Mouse (Mus musculus) forebrain, embryonic 14.5 days (tissue): ENCODE results near the gene Zfp383. TPM values are rescaled to one million over a fixed set of nuclear protein-coding genes. Genes with fewer than 3 reads are reported as not detected.

Source experiments
- ATAC-seq: fragments of 200-750 bp; cut with Nextera tagmentation; 2 replicates; pipeline ENCODE4 v1.8.0; 2017; ENCODE audit warnings: mild to moderate bottlenecking, moderate library complexity
- DNase-seq: peaks from one replicate; pipeline ENCODE4 v3.0.0-alpha.2; 2015; ENCODE audit warnings: low spot score
- H3K27ac ChIP-seq: fragments of 300-500 bp; sonication (generic); 2 replicates; pipeline ENCODE4 v1.5.1; 2014; ENCODE audit warnings: low read depth, mild to moderate bottlenecking, control low read depth, low read length, moderate library complexity
- H3K27me3 ChIP-seq: fragments of 300-500 bp; sonication (generic); replicated peaks from 2 replicates; pipeline ENCODE4 v1.6.1; 2014; ENCODE audit warnings: low read length, control low read depth, mixed read lengths; ENCODE audit not compliant: control insufficient read depth, insufficient read depth
- H3K36me3 ChIP-seq: fragments of 300-500 bp; sonication (generic); 2 replicates; pipeline ENCODE4 v1.6.1; 2014; ENCODE audit warnings: low read length, control low read depth; ENCODE audit not compliant: control insufficient read depth, insufficient read depth
- H3K4me1 ChIP-seq: fragments of 300-500 bp; sonication (generic); 2 replicates; pipeline ENCODE4 v1.6.1; 2014; ENCODE audit warnings: antibody characterized with exemption, low read length, control low read depth; ENCODE audit not compliant: control insufficient read depth, insufficient read depth
- H3K4me2 ChIP-seq: fragments of 300-500 bp; sonication (generic); 2 replicates; pipeline ENCODE4 v1.6.1; 2014; ENCODE audit warnings: mild to moderate bottlenecking, control low read depth, low read length
- H3K4me3 ChIP-seq: fragments of 300-500 bp; sonication (generic); 2 replicates; pipeline ENCODE4 v1.5.1; 2014; ENCODE audit warnings: low read depth, low read length, control low read depth
- H3K9ac ChIP-seq: fragments of 300-500 bp; sonication (generic); 2 replicates; pipeline ENCODE4 v1.6.1; 2014; ENCODE audit warnings: mild to moderate bottlenecking, low read length, control low read depth, moderate library complexity
- H3K9me3 ChIP-seq: fragments of 300-500 bp; sonication (generic); replicated peaks from 2 replicates; pipeline ENCODE4 v1.6.1; 2016; ENCODE audit warnings: low read length, control low read depth, mixed read lengths; ENCODE audit not compliant: control insufficient read depth
- WGBS: fragments of 180-500 bp; shearing (Covaris S2); extraction: QIAGEN DNeasy Blood & Tissue Kit; methylation state at CpG from one replicate; pipeline ENCODE4 v1.1.7; 2014; 5-methylcytosine and 5-hydroxymethylcytosine counted together
- polyA plus RNA-seq: library from polyadenylated mRNA; unstranded; fragments of >200 nt; fragmentation: Nextera tagmentation; extraction: Ambion mirVana; gene quantifications from 2 replicates; pipeline ENCODE4 v1.2.1, GENCODE M21; 2014

The Zfp383 gene
- polyA plus RNA-seq, 1 experiment from 2014 or later = 10.5 TPM

DNA sequence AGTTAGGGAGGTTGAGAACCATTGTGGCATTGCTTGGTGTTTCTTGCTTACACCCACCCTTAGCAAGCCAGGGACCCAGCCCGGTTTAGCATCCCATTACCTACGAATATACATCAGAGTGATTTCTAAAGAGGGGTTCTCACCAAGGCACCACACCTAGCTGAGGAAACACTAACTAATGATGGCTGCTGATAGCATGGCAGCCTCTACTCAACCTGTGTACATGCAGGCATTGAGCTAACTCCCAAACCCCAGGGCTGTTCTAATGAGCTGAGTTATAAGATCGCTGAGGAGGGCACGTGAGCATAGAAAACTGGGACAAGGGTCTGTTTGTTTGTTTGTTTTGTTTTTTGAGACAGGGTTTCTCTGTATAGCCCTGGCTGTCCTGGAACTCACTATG lies 15.3 kb upstream of the Zfp383 start:
- WGBS = 98% methylated on average over 4 of the region's 4 CpGs
- DNase-seq (no peak), ATAC-seq (no peak)
- H3K36me3 ChIP-seq = peaks cover 72% of the 10 kb centered on the region
- no peak overlapping the region for H3K9ac ChIP-seq
- no peak overlapping the region for H3K27ac ChIP-seq
- no peaks in the 10 kb centered on the region for H3K27me3 ChIP-seq
- no peak overlapping the region for H3K4me2 ChIP-seq
- no peak overlapping the region for H3K4me3 ChIP-seq
- no peaks in the 10 kb centered on the region for H3K4me1 ChIP-seq
- H3K9me3 ChIP-seq = peaks cover 25% of the 10 kb centered on the region

DNA sequence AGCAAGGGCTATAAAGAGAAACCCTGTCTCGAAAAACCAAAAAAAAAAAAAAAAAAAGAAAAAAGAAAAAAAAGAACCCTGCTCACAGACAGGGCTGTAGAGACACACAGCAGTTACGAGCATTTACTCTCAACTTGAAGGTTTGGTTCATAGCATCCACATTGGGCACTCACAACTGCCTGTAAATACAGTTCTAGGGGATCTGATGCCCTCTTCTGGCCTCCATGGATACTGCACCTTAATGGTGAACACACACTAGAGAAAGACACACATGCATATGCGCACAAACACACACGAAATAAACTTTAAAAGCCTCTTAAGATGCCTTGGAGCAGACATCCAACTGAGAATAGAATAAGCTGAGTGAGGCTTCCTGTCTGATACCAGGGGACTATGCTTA lies 9.7 kb upstream of the Zfp383 start:
- peaks cover 21% of the 10 kb centered on the region for H3K9me3 ChIP-seq
- H3K4me2 ChIP-seq = no peak overlapping the region
- ATAC-seq (no peak), DNase-seq (no peak)
- no peak overlapping the region for H3K27ac ChIP-seq
- H3K27me3 ChIP-seq = no peaks in the 10 kb centered on the region
- H3K4me1 ChIP-seq = no peaks in the 10 kb centered on the region
- no peak overlapping the region for H3K9ac ChIP-seq
- no peak overlapping the region for H3K4me3 ChIP-seq
- WGBS = 92% methylated on average over 4 of the region's 4 CpGs
- peaks cover 76% of the 10 kb centered on the region for H3K36me3 ChIP-seq

GRCm38 (mm10) chr7:29904101-29904500 lies 3.9 kb upstream of the Zfp383 start:
- Histone ChIP-seq H3K4me1 (peaks cover under 1% of the 10 kb centered on the region; the same call in 1 of the 2 replicates), H3K9me3 (no peaks in the 10 kb centered on the region), H3K27me3 (no peaks in the 10 kb centered on the region), H3K36me3 (peaks cover 30% of the 10 kb centered on the region), H3K9ac (no peak overlapping the region), H3K27ac (no peak overlapping the region), H3K4me2 (no peak overlapping the region), H3K4me3 (no peak overlapping the region)
- WGBS = 95% methylated on average over 4 of the region's 4 CpGs
- ATAC-seq (no peak), DNase-seq (no peak)

GRCm38 (mm10) chr7:29905966-29906681 lies 1.9 kb upstream of the Zfp383 start, which contains the start of gene Zfp27:
Gene Zfp27, minus strand, starts transcription at chr7:29906572.
- WGBS = under 1% methylated on average over 22 of the region's 22 CpGs
- peak; percentile 98 for DNase-seq
- Histone ChIP-seq H3K4me3 (peak within 1 kb of the TSS; percentile 62), H3K27ac (peak within 1 kb of the TSS; percentile 96), H3K9me3 (no peaks in the 10 kb centered on the region), H3K4me1 (peaks cover 15% of the 10 kb centered on the region), H3K27me3 (no peaks in the 10 kb centered on the region), H3K36me3 (peaks cover 18% of the 10 kb centered on the region), H3K4me2 (peak within 1 kb of the TSS; percentile 57), H3K9ac (peak within 1 kb of the TSS; percentile 68)
- peak; percentile 86 for ATAC-seq

DNA sequence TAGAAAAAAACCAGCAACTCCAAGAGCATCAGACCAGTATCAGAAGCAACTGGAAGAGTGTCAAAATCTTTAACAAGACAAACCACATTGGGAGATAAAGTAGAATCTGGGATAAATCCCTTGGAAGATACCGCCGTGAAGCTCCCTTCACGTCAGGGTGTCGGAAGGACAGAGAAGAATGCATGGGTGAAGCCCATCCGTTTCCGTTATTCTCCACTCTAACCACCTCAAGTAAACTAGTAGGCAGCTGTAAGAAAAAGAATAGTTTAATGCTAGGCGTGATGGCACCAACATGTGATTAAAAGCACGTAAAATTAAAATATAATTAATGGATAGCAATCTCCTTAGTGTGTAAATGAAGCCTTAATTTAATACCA lies 1.4 kb upstream of the Zfp383 start:
- Histone ChIP-seq H3K4me1 (peaks cover 15% of the 10 kb centered on the region), H3K27ac (peak overlapping the region; percentile 96), H3K4me2 (peak overlapping the region; percentile 57), H3K27me3 (no peaks in the 10 kb centered on the region), H3K36me3 (peaks cover 20% of the 10 kb centered on the region), H3K9ac (peak overlapping the region; percentile 68), H3K9me3 (no peaks in the 10 kb centered on the region), H3K4me3 (peak overlapping the region; percentile 62)
- DNase-seq (no peak), ATAC-seq (peak; percentile 25; the same call in 1 of the 2 replicates)
- WGBS = 15% methylated on average over 8 of the region's 8 CpGs

DNA sequence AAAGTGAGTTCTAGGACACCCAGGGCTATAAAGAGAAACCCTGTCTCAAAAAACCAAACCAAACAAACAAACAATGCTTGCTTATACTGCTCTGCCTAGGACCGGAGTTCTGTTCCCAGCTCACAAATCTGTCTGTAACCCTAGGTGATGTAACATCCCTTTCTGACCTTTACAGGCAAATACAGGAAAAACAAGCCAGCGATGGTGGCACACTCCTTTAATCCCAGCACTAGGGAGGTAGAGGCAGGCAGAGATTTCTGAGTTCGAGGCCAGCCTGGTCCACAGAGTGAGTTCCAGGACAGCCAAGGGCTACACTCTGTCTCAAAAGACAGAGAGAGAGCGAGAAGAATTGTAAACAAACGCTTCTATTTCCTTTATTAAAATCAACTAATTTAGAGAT lies 817 bp upstream of the Zfp383 start:
- Histone ChIP-seq H3K4me1 (peaks cover 15% of the 10 kb centered on the region), H3K4me3 (0 out of 2 replicates have a peak overlapping the region, but pooled peaks have one; percentile 62), H3K4me2 (peak overlapping the region; percentile 57), H3K27me3 (no peaks in the 10 kb centered on the region), H3K9me3 (no peaks in the 10 kb centered on the region), H3K27ac (peak overlapping the region; percentile 96; the same call in 1 of the 2 replicates), H3K9ac (no peak overlapping the region), H3K36me3 (peaks cover 24% of the 10 kb centered on the region)
- no peak for ATAC-seq
- WGBS = 88% methylated on average over 5 of the region's 5 CpGs
- no peak for DNase-seq

DNA sequence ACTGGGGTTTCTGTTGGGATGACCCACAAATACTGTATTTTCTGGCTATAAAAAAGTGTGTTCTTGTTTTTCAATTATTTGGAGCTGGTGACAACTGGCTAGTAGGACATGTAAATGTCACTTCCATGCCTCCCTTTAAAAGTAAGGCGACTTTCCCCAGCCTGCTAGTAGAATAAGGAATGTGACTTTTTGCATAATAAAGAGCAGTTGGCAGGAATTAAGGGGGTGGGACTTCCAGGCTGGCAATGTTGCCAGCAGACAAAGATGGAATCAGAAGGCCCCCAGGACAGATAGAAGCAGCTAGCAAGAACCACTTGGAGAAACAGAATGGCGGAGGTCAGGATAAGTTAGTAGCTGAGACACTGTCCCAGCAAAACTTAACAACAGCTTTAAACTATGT lies 2.2 kb downstream of the Zfp383 start:
- Histone ChIP-seq H3K4me3 (no peak overlapping the region), H3K4me1 (peaks cover 15% of the 10 kb centered on the region), H3K9ac (peak overlapping the region; percentile 22; the same call in 1 of the 2 replicates), H3K4me2 (no peak overlapping the region; the same call in 1 of the 2 replicates), H3K9me3 (no peaks in the 10 kb centered on the region; the same call in 1 of the 2 replicates), H3K27me3 (no peaks in the 10 kb centered on the region), H3K36me3 (peaks cover 41% of the 10 kb centered on the region), H3K27ac (no peak overlapping the region)
- DNase-seq (no peak), ATAC-seq (no peak)
- 59% methylated on average over 2 of the region's 2 CpGs for WGBS

DNA sequence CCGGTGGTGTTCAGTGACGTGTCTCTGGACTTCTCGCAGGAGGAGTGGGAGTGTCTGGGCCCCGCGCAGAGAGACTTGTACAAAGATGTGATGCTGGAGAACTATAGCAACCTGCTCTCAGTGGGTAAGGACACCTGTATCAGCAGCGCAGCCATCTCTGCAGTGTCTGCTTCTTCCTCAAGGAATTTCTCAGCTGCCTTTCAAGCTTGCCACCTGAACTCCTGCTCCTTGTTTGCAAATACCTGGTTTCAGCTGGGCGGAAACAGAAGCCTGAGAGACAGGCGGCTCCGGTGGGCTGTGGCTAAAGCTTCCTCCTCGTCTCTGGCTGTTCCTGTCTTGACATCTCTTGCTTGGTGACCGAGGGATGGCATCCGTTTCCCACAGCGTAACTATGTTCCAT lies 4.1 kb downstream of the Zfp383 start:
- DNase-seq (no peak), ATAC-seq (no peak)
- H3K4me1 ChIP-seq = peaks cover 15% of the 10 kb centered on the region
- no peaks in the 10 kb centered on the region for H3K27me3 ChIP-seq
- H3K4me3 ChIP-seq = no peak overlapping the region
- 96% methylated on average over 13 of the region's 13 CpGs for WGBS
- H3K9me3 ChIP-seq = no peaks in the 10 kb centered on the region; the same call in 1 of the 2 replicates
- peaks cover 53% of the 10 kb centered on the region for H3K36me3 ChIP-seq
- H3K27ac ChIP-seq = no peak overlapping the region
- no peak overlapping the region for H3K4me2 ChIP-seq
- no peak overlapping the region for H3K9ac ChIP-seq

- ATAC-seq = no peak
- no peak for DNase-seq
- H3K4me2 ChIP-seq = no peak overlapping the region
Measured at GRCm38 (mm10) chr7:29917371-29918061, 9.5 kb downstream of the Zfp383 start.

More at GRCm38 (mm10) chr7:29917371-29918061, 9.5 kb downstream of the Zfp383 start:
- 77% methylated on average over 6 of the region's 6 CpGs for WGBS
- Histone ChIP-seq H3K27me3 (no peaks in the 10 kb centered on the region), H3K4me1 (no peaks in the 10 kb centered on the region), H3K27ac (no peak overlapping the region), H3K9ac (no peak overlapping the region), H3K36me3 (peaks cover 37% of the 10 kb centered on the region), H3K4me3 (no peak overlapping the region), H3K9me3 (no peaks in the 10 kb centered on the region; the same call in 1 of the 2 replicates)
